Mouse (Mus musculus) E14TG2a.4 (cell line): ENCODE data around the gene Pdzd4.

Source experiments
- CTCF ChIP-seq: conservative IDR thresholded peaks from 2 replicates; pipeline ENCODE4 v1.5.1; 2014; ENCODE audit warnings: low read length
- NANOG ChIP-seq: IDR thresholded peaks from 2 replicates; pipeline ENCODE4 v1.6.1; 2014; ENCODE audit warnings: borderline replicate concordance, low read length, mixed read lengths
- POU5F1 ChIP-seq: IDR thresholded peaks from 2 replicates; pipeline ENCODE4 v1.6.1; 2014; ENCODE audit warnings: low read length, borderline replicate concordance

- TF ChIP-seq NANOG (no peak), CTCF (no peak), POU5F1 (no peak)
These were observed 1.0 kb downstream of the Pdzd4 start for GRCm38 (mm10) chrX:73823747-73824146.
